Mouse (Mus musculus) liver, embryonic 12.5 days (tissue): ENCODE data around the gene Olfr711. TPM values are rescaled to one million over a fixed set of nuclear protein-coding genes. Genes with fewer than 3 reads are reported as not detected.
"Not testable (repeated sequence)": the region's sequence is repeated elsewhere in the genome, so short reads cannot be mapped to it uniquely, and the experiment has no call there.

Experiments
- ATAC-seq: fragments of 200-750 bp; cut with Nextera tagmentation; 2 replicates; pipeline ENCODE4 v1.8.0; 2017; ENCODE audit warnings: moderate number of reproducible peaks, mild to moderate bottlenecking, moderate library complexity
- H3K27ac ChIP-seq: fragments of 300-500 bp; sonication (generic); 2 replicates; pipeline ENCODE4 v1.5.1; 2016; ENCODE audit warnings: mild to moderate bottlenecking
- H3K27me3 ChIP-seq: fragments of 300-500 bp; sonication (generic); replicated peaks from 2 replicates; pipeline ENCODE4 v1.6.1; 2016; ENCODE audit warnings: mild to moderate bottlenecking, moderate library complexity
- H3K36me3 ChIP-seq: fragments of 300-500 bp; sonication (generic); 2 replicates; pipeline ENCODE4 v1.6.1; 2016; ENCODE audit warnings: mild to moderate bottlenecking, moderate library complexity
- H3K4me1 ChIP-seq: fragments of 300-500 bp; sonication (generic); 2 replicates; pipeline ENCODE4 v1.6.1; 2016
- H3K4me2 ChIP-seq: fragments of 300-500 bp; sonication (generic); 2 replicates; pipeline ENCODE4 v1.6.1; 2016; ENCODE audit warnings: mild to moderate bottlenecking, moderate library complexity
- H3K4me3 ChIP-seq: fragments of 300-500 bp; sonication (generic); 2 replicates; pipeline ENCODE4 v1.5.1; 2016; ENCODE audit warnings: mild to moderate bottlenecking, moderate library complexity
- H3K9ac ChIP-seq: fragments of 300-500 bp; sonication (generic); 2 replicates; pipeline ENCODE4 v1.6.1; 2016; ENCODE audit warnings: mild to moderate bottlenecking, moderate library complexity
- H3K9me3 ChIP-seq: fragments of 300-500 bp; sonication (generic); replicated peaks from 2 replicates; pipeline ENCODE4 v1.6.1; 2016; ENCODE audit warnings: mild to moderate bottlenecking, moderate library complexity
- WGBS: fragments of 180-500 bp; shearing (Covaris S2); methylation state at CpG from one replicate; pipeline ENCODE4 v1.1.7; 2016; ENCODE audit not compliant: insufficient replicate concordance; 5-methylcytosine and 5-hydroxymethylcytosine counted together
- polyA plus RNA-seq: library from polyadenylated mRNA; unstranded; fragments of >200 nt; fragmentation: Nextera tagmentation; extraction: Ambion mirVana; gene quantifications from 2 replicates; pipeline ENCODE4 v1.2.1, GENCODE M21; 2016

Olfr711 gene
- polyA plus RNA-seq = not detected in 2 replicates

DNA sequence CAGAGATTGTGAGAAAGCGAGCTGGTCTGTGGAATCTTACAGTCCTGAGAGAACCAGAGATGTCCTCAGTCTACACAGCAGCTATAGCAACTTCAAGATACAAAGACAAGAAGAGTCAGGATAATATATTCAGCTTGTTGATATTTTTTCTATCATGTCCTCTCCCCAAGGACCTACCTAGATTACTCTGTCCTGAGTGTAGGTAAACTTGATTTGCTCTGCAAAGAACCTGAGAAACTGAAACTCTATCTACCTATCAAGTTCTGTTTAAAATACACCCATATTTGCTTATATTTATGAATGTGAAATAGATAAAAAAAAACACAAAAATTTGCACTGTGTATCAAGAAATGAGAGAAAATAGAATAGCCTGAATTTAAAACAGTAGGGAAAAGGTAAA lies at the start of gene Olfr711:
Gene Olfr711 (minus strand): TSS at position 101 of the 400 bp plus-strand sequence.
- no peaks in the 10 kb centered on the region for H3K9me3 ChIP-seq
- H3K27ac ChIP-seq = no peak within 1 kb of the TSS
- H3K4me2 ChIP-seq = no peak within 1 kb of the TSS
- no peak within 1 kb of the TSS for H3K4me3 ChIP-seq
- no peaks in the 10 kb centered on the region for H3K4me1 ChIP-seq
- H3K9ac ChIP-seq = no peak within 1 kb of the TSS
- no peaks in the 10 kb centered on the region for H3K36me3 ChIP-seq
- ATAC-seq = no peak
- WGBS = 31% methylated on average over 1 of the region's 1 CpGs
- no peaks in the 10 kb centered on the region for H3K27me3 ChIP-seq

DNA sequence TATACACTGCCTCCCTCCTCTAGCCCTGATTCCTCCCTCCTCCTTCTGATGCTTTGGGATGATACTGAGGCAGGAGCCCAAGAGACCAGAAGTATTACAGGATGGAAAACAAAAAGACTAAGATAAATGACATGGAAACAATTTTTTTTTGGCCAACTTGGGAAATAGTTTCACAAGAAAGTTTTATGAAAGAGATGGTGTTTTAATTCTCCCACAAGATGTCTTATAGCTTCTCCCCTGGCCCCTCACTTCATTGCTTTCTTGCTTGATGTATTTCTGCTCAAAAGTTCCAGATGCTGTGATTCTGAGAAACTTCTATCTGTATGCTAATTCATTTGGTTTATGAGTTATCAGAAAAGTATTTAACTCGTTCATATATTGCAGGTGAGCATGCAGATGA lies 30.7 kb upstream of the Olfr711 start, which contains the start of gene Olfr2:
Gene Olfr2 (minus strand): TSS at position 101 of the 400 bp plus-strand sequence.
- Histone ChIP-seq H3K4me1 (no peaks in the 10 kb centered on the region), H3K4me3 (no peak within 1 kb of the TSS), H3K27ac (no peak within 1 kb of the TSS), H3K27me3 (no peaks in the 10 kb centered on the region), H3K36me3 (no peaks in the 10 kb centered on the region), H3K9ac (no peak within 1 kb of the TSS), H3K4me2 (no peak within 1 kb of the TSS), H3K9me3 (no peaks in the 10 kb centered on the region)
- WGBS = 36% methylated on average over 1 of the region's 1 CpGs
- no peak for ATAC-seq

DNA sequence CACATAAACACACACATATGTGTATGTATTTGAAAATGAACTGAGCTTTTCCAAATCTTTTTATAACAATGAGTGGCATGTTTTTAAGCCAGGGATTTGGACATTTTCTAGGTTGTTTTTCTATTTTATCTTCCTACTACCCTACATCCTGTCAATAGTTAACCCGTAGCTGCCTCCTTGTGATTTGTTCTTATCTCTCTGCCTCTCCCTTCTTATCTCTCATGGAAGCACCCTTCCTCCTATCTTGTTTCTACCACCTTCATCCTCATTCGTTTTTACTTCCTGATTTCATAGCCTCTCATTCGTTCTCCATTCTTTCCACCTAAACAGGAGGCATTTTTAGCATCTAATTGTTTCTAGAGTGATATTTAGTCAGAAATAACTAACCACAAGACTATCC lies 28.9 kb upstream of the Olfr711 start:
- no peaks in the 10 kb centered on the region for H3K9me3 ChIP-seq
- WGBS = 12% methylated on average over 3 of the region's 3 CpGs
- H3K4me3 ChIP-seq = no peak overlapping the region
- no peak overlapping the region for H3K9ac ChIP-seq
- H3K4me1 ChIP-seq = no peaks in the 10 kb centered on the region
- no peak overlapping the region for H3K27ac ChIP-seq
- no peak for ATAC-seq
- no peak overlapping the region for H3K4me2 ChIP-seq
- no peaks in the 10 kb centered on the region for H3K27me3 ChIP-seq
- H3K36me3 ChIP-seq = no peaks in the 10 kb centered on the region

DNA sequence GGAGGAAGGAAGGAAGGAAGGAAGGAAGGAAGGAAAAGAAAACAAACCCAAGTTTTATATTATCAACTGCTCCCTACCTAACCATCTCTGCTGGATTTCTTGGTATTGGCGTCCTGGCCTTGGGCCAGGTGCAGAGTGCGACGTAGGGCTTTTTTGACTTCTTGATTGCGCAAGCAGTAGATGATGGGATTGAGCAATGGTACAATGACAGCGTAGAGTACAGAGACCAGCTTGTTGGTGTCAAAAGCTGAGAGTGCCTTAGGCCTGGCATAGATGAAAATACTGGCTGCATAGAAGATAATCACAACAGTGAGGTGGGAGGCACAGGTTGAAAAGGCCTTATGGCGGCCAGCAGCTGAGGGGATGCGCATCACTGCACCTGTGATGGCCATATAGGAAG lies 25.5 kb upstream of the Olfr711 start:
- no peak for ATAC-seq
- H3K27me3 ChIP-seq = no peaks in the 10 kb centered on the region
- no peaks in the 10 kb centered on the region for H3K9me3 ChIP-seq
- no peak overlapping the region for H3K4me3 ChIP-seq
- 79% methylated on average over 7 of the region's 7 CpGs for WGBS
- H3K4me1 ChIP-seq = no peaks in the 10 kb centered on the region
- no peak overlapping the region for H3K4me2 ChIP-seq
- no peaks in the 10 kb centered on the region for H3K36me3 ChIP-seq
- no peak overlapping the region for H3K9ac ChIP-seq
- no peak overlapping the region for H3K27ac ChIP-seq

DNA sequence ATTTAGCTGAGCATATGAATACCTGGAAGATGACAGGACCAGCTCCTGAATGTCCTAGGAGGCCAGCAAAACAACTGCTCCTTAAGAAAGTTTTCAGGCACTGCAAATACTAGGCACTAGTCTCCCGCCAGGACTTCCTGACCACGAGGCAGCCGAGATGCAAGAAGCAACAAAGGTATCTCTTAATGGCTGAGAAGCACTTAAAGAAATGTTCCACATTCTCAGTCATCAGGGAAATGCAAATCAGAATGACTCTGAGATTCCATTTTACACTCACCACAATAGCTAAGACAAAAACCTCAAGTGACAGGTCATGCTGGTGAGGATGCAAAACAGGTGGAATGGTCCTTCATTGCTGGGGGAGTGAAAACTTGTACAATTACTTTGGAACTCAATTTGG lies 10.0 kb upstream of the Olfr711 start:
- Histone ChIP-seq H3K9me3 (no peaks in the 10 kb centered on the region), H3K4me1 (no peaks in the 10 kb centered on the region), H3K9ac (no peak overlapping the region), H3K36me3 (no peaks in the 10 kb centered on the region), H3K27ac (no peak overlapping the region), H3K27me3 (no peaks in the 10 kb centered on the region), H3K4me3 (no peak overlapping the region), H3K4me2 (no peak overlapping the region)
- 82% methylated on average over 3 of the region's 3 CpGs for WGBS
- no peak for ATAC-seq

DNA sequence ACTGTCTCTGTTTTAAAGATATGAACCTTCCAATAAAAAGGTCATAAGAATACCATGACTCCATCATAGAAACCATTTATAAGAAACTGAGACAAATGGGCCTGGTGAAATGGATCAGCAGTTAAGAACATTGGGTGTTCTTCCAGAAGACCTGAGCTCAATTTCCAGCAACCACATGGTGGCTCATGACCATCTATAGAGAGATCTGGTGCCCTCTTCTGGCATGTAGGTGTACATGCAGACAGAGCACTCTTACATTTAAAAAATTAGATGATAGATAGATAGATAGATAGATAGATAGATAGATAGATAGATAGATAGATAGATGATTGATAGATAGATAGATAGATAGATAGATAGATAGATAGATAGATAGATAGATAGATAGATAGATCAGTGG lies 7.8 kb downstream of the Olfr711 start:
- H3K9ac ChIP-seq, H3K36me3 ChIP-seq, ATAC-seq, H3K27me3 ChIP-seq, H3K4me3 ChIP-seq, H3K4me1 ChIP-seq, H3K9me3 ChIP-seq, H3K4me2 ChIP-seq, H3K27ac ChIP-seq: not testable (repeated sequence)

DNA sequence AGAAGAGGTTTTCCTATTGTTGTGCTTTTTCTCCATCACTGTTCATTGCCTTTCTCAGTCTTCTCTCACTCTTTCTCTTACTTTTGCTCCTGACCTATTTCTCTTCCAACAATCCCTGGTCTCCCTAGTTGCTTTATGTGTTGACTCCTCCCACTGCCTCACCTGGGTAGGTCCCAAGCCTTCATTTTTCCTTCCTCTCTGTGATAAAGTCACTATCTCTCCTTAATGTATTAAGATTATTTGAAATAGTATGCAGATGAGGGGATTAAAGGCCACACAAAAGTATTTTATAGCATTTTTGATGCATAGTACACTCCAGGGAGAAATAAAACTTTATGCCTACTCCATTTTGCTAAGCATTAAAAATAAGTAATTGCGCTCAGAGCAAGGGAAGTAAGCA lies 11.4 kb downstream of the Olfr711 start, which contains the start of gene Olfr6:
Gene Olfr6 (minus strand): TSS at position 101 of the 400 bp plus-strand sequence.
- no peak for ATAC-seq
- Histone ChIP-seq H3K27ac (no peak within 1 kb of the TSS), H3K4me1 (no peaks in the 10 kb centered on the region), H3K4me3 (no peak within 1 kb of the TSS), H3K4me2 (no peak within 1 kb of the TSS), H3K27me3 (no peaks in the 10 kb centered on the region), H3K9me3 (no peaks in the 10 kb centered on the region), H3K36me3 (no peaks in the 10 kb centered on the region), H3K9ac (no peak within 1 kb of the TSS)
- 57% methylated on average over 1 of the region's 1 CpGs for WGBS

DNA sequence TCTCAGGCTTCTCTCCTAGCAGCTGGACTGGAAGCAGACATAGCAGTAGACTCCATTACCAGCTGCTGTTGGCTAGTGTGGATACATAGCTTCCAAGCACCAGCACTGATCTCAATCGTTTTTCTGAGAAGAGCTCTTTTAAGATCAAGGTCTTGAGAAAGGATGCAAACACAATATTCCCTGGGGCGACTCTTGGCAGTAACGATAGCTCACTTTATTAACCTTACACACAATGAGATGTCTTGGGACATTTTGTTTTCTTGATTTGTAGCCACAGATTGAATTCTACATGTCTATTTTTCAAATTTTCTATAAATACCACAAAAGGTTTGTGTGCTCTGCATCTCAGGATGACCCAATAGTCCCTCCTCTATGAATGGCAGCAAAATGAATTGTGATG lies 27.0 kb downstream of the Olfr711 start, which contains the start of gene Olfr710:
Gene Olfr710 (minus strand): TSS at position 101 of the 400 bp plus-strand sequence.
- no peaks in the 10 kb centered on the region for H3K9me3 ChIP-seq
- no peak for ATAC-seq
- no peak within 1 kb of the TSS for H3K4me2 ChIP-seq
- no peaks in the 10 kb centered on the region for H3K4me1 ChIP-seq
- H3K4me3 ChIP-seq = no peak within 1 kb of the TSS
- WGBS = 68% methylated on average over 3 of the region's 3 CpGs
- H3K9ac ChIP-seq = no peak within 1 kb of the TSS
- H3K27me3 ChIP-seq = no peaks in the 10 kb centered on the region
- no peaks in the 10 kb centered on the region for H3K36me3 ChIP-seq
- H3K27ac ChIP-seq = no peak within 1 kb of the TSS

DNA sequence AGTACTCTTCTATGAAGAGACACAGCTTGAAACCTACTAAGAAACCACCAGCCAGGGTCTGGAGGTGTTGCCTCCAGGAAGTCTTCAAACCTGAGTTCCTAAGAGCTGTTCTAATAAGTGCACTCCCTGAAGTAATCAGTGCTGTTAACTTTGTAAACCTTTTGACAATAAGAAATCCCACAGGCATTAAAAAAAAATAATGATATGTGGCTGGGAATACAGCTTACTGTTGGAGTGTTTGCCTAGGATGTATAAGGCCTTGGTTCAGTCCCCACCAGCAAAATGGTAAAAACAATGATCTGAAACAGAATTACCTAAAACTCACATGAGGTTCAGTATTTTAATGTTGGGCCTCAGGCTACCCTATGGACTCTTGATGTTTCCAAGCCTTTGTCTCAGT lies 43.1 kb downstream of the Olfr711 start, which contains the start of gene Olfr709-ps1:
Gene Olfr709-ps1 (minus strand): TSS at position 101 of the 400 bp plus-strand sequence.
- H3K36me3 ChIP-seq = no peaks in the 10 kb centered on the region
- no peak for ATAC-seq
- H3K4me3 ChIP-seq = no peak within 1 kb of the TSS
- H3K27me3 ChIP-seq = no peaks in the 10 kb centered on the region
- H3K4me2 ChIP-seq = no peak within 1 kb of the TSS
- H3K4me1 ChIP-seq = no peaks in the 10 kb centered on the region
- H3K9me3 ChIP-seq = no peaks in the 10 kb centered on the region
- H3K9ac ChIP-seq = no peak within 1 kb of the TSS
- no peak within 1 kb of the TSS for H3K27ac ChIP-seq

DNA sequence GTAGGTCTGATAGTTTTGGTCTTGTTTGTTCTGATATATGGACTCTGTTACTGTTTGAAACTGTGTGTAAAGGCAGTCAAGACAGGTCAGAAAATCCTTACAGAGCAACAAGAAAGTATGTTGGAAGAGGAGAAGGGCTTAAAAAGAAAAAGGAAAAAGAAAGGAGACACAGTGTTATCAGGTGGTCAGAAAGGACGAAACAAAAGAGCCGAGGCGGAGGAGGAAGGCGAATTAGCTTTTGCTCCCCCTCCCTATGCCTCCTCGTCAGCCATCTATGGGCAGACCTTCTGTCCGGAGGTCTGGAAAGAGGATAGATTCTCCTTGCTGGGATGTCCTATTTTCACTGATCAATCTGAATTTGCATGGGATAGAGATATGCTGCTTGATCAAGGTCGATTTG lies 54.3 kb downstream of the Olfr711 start:
- H3K9ac ChIP-seq, H3K27me3 ChIP-seq, H3K4me3 ChIP-seq, ATAC-seq, H3K9me3 ChIP-seq, H3K4me2 ChIP-seq, H3K4me1 ChIP-seq, H3K27ac ChIP-seq, H3K36me3 ChIP-seq: not testable (repeated sequence)
- 81% methylated on average over 7 of the region's 7 CpGs for WGBS

Other genes with a start within 250 kb of the Olfr711 start
- not detected in 2 replicates for gene Olfr697, start 233.0 kb downstream of the Olfr711 start, polyA plus RNA-seq
- gene Olfr698, start 220.1 kb downstream of the Olfr711 start, polyA plus RNA-seq = not detected in 2 replicates
- not detected in 2 replicates for gene Olfr699, start 182.3 kb downstream of the Olfr711 start, polyA plus RNA-seq
- not detected in 2 replicates for gene Olfr700, start 166.6 kb downstream of the Olfr711 start, polyA plus RNA-seq
- 0.02 TPM in 1 of 2 replicates, not detected in the other for gene Olfr701, start 161.3 kb downstream of the Olfr711 start, polyA plus RNA-seq
- gene Olfr702, start 141.6 kb downstream of the Olfr711 start, polyA plus RNA-seq = not detected in 2 replicates
- gene Olfr703, start 132.1 kb downstream of the Olfr711 start, polyA plus RNA-seq = not detected in 2 replicates
- not detected in 2 replicates for gene Olfr704, start 112.3 kb downstream of the Olfr711 start, polyA plus RNA-seq
- gene Olfr705, start 98.6 kb downstream of the Olfr711 start, polyA plus RNA-seq = not detected in 2 replicates
- gene Olfr706, start 87.3 kb downstream of the Olfr711 start, polyA plus RNA-seq = not detected in 2 replicates
- not detected in 2 replicates for gene Olfr707, start 74.2 kb downstream of the Olfr711 start, polyA plus RNA-seq
- not detected in 2 replicates for gene Olfr1532-ps1, start 67.5 kb downstream of the Olfr711 start, polyA plus RNA-seq
- gene Olfr709-ps1, start 43.2 kb downstream of the Olfr711 start, polyA plus RNA-seq = not detected in 2 replicates
- gene Olfr710, start 27.1 kb downstream of the Olfr711 start, polyA plus RNA-seq = not detected in 2 replicates
- gene Olfr6, start 11.5 kb downstream of the Olfr711 start, polyA plus RNA-seq = not detected in 2 replicates
- not detected in 2 replicates for gene Olfr2, start 30.6 kb upstream of the Olfr711 start, polyA plus RNA-seq
- not detected in 2 replicates for gene Olfr713, start 55.7 kb upstream of the Olfr711 start, polyA plus RNA-seq
- not detected in 2 replicates for gene Olfr714, start 95.5 kb upstream of the Olfr711 start, polyA plus RNA-seq
- not detected in 2 replicates for gene Olfr17, start 117.8 kb upstream of the Olfr711 start, polyA plus RNA-seq
- not detected in 2 replicates for gene Olfr715b, start 134.9 kb upstream of the Olfr711 start, polyA plus RNA-seq
- gene Olfr715, start 155.6 kb upstream of the Olfr711 start, polyA plus RNA-seq = not detected in 2 replicates
- gene Olfr716, start 162.9 kb upstream of the Olfr711 start, polyA plus RNA-seq = not detected in 2 replicates
- not detected in 2 replicates for gene Nlrp14, start 191.5 kb upstream of the Olfr711 start, polyA plus RNA-seq
- not detected in 2 replicates for gene Rbmxl2, start 234.0 kb upstream of the Olfr711 start, polyA plus RNA-seq